Mouse (Mus musculus) hindbrain, embryonic 15.5 days (tissue): ENCODE measurements around the gene Slc25a33. TPM values are rescaled to one million over a fixed set of nuclear protein-coding genes. Genes with fewer than 3 reads are reported as not detected.
"Not testable (repeated sequence)": the region's sequence is repeated elsewhere in the genome, so short reads cannot be mapped to it uniquely, and the experiment has no call there.

Experiments used
- ATAC-seq: fragments of 200-750 bp; cut with Nextera tagmentation; 2 replicates; pipeline ENCODE4 v1.8.0; 2017; ENCODE audit warnings: low read depth, moderate number of reproducible peaks, moderate TSS enrichment; ENCODE audit not compliant: low FRiP score
- H3K27ac ChIP-seq: fragments of 300-500 bp; sonication (generic); replicated peaks from 2 replicates; pipeline ENCODE4 v1.5.1; 2015; ENCODE audit warnings: mild to moderate bottlenecking, inconsistent platforms
- H3K27me3 ChIP-seq: fragments of 300-500 bp; sonication (generic); 2 replicates; pipeline ENCODE4 v1.6.1; 2015; ENCODE audit warnings: control low read depth, inconsistent platforms
- H3K36me3 ChIP-seq: fragments of 300-500 bp; sonication (generic); 2 replicates; pipeline ENCODE4 v1.6.1; 2015; ENCODE audit warnings: control low read depth, inconsistent platforms
- H3K4me1 ChIP-seq: fragments of 300-500 bp; sonication (generic); replicated peaks from 2 replicates; pipeline ENCODE4 v1.6.1; 2015; ENCODE audit warnings: control low read depth, inconsistent platforms
- H3K4me2 ChIP-seq: fragments of 300-500 bp; sonication (generic); 2 replicates; pipeline ENCODE4 v1.6.1; 2015; ENCODE audit warnings: moderate library complexity, mild to moderate bottlenecking, inconsistent platforms
- H3K4me3 ChIP-seq: fragments of 300-500 bp; sonication (generic); 2 replicates; pipeline ENCODE4 v1.5.1; 2015; ENCODE audit warnings: mild to moderate bottlenecking, inconsistent platforms
- H3K9ac ChIP-seq: fragments of 300-500 bp; sonication (generic); 2 replicates; pipeline ENCODE4 v1.6.1; 2015; ENCODE audit warnings: inconsistent platforms
- H3K9me3 ChIP-seq: fragments of 300-500 bp; sonication (generic); 2 replicates; pipeline ENCODE4 v1.6.1; 2016; ENCODE audit warnings: control low read depth, inconsistent platforms
- WGBS: fragments of 180-500 bp; shearing (Covaris S2); methylation state at CpG from one replicate; pipeline ENCODE4 v1.1.7; 2015; 5-methylcytosine and 5-hydroxymethylcytosine counted together
- polyA plus RNA-seq: library from polyadenylated mRNA; unstranded; fragments of >200 nt; fragmentation: Nextera tagmentation; extraction: Ambion mirVana; gene quantifications from 2 replicates; pipeline ENCODE4 v1.2.1, GENCODE M21; 2015

Gene Slc25a33
- polyA plus RNA-seq, 1 experiment from 2014 or later = 36.5 TPM

- no peak for ATAC-seq
- Histone ChIP-seq H3K4me3 (no peak overlapping the region), H3K27ac (no peak overlapping the region)
These were observed 3.0 kb upstream of the Slc25a33 start for GRCm38 (mm10) chr4:149777126-149777525.

GRCm38 (mm10) chr4:149775760-149776362, 1.8 kb upstream of the Slc25a33 start:
- no peak overlapping the region for H3K4me3 ChIP-seq
- 37% methylated on average over 8 of the region's 8 CpGs for WGBS
- H3K36me3 ChIP-seq = no peaks in the 10 kb centered on the region
- no peak overlapping the region for H3K9ac ChIP-seq
- no peak overlapping the region for H3K4me2 ChIP-seq
- H3K9me3 ChIP-seq = no peaks in the 10 kb centered on the region
- no peaks in the 10 kb centered on the region for H3K27me3 ChIP-seq
- H3K27ac ChIP-seq = no peak overlapping the region
- peaks cover 29% of the 10 kb centered on the region for H3K4me1 ChIP-seq
- ATAC-seq = no peak

More at GRCm38 (mm10) chr4:149777126-149777525, 3.0 kb upstream of the Slc25a33 start:
- H3K4me1 ChIP-seq = peaks cover 24% of the 10 kb centered on the region
- H3K9ac ChIP-seq = no peak overlapping the region
- 78% methylated on average over 9 of the region's 9 CpGs for WGBS
- no peaks in the 10 kb centered on the region for H3K36me3 ChIP-seq
- no peaks in the 10 kb centered on the region for H3K9me3 ChIP-seq
- H3K4me2 ChIP-seq = no peak overlapping the region
- H3K27me3 ChIP-seq = no peaks in the 10 kb centered on the region

- Histone ChIP-seq H3K4me3 (no peak overlapping the region), H3K9me3 (no peaks in the 10 kb centered on the region), H3K4me2 (no peak overlapping the region), H3K36me3 (no peaks in the 10 kb centered on the region), H3K27me3 (no peaks in the 10 kb centered on the region), H3K27ac (no peak overlapping the region), H3K9ac (no peak overlapping the region), H3K4me1 (peaks cover 29% of the 10 kb centered on the region)
- no peak for ATAC-seq
- WGBS = 59% methylated on average over 7 of the region's 7 CpGs
These were observed 1.3 kb upstream of the Slc25a33 start for GRCm38 (mm10) chr4:149775330-149775729.

- no peaks in the 10 kb centered on the region for H3K27me3 ChIP-seq
- ATAC-seq = peak; percentile 72
- WGBS = under 1% methylated on average over 64 of the region's 65 CpGs
- peaks cover 29% of the 10 kb centered on the region for H3K4me1 ChIP-seq
- peak overlapping the region; percentile 83 for H3K27ac ChIP-seq
- peak overlapping the region; percentile 81 for H3K9ac ChIP-seq
- H3K4me2 ChIP-seq = peak overlapping the region; percentile 85
- H3K4me3 ChIP-seq = peak overlapping the region; percentile 68
- no peaks in the 10 kb centered on the region for H3K36me3 ChIP-seq
- H3K9me3 ChIP-seq = no peaks in the 10 kb centered on the region
These were observed 526 bp downstream of the Slc25a33 start for GRCm38 (mm10) chr4:149773408-149774093.

- Histone ChIP-seq H3K36me3 (no peaks in the 10 kb centered on the region), H3K4me2 (peak overlapping the region; percentile 85), H3K9ac (no peak overlapping the region), H3K27ac (no peak overlapping the region), H3K4me3 (peak overlapping the region; percentile 68), H3K4me1 (peaks cover 29% of the 10 kb centered on the region), H3K27me3 (no peaks in the 10 kb centered on the region), H3K9me3 (no peaks in the 10 kb centered on the region)
- 16% methylated on average over 2 of the region's 2 CpGs for WGBS
- ATAC-seq = no peak
These were observed 1.7 kb downstream of the Slc25a33 start for GRCm38 (mm10) chr4:149772394-149772793.

- Histone ChIP-seq H3K36me3 (peaks cover 12% of the 10 kb centered on the region; the same call in 1 of the 2 replicates), H3K27ac (no peak overlapping the region), H3K4me3 (no peak overlapping the region), H3K9me3 (no peaks in the 10 kb centered on the region), H3K4me2 (no peak overlapping the region), H3K27me3 (no peaks in the 10 kb centered on the region), H3K4me1 (no peaks in the 10 kb centered on the region), H3K9ac (no peak overlapping the region)
- 95% methylated on average over 5 of the region's 5 CpGs for WGBS
- ATAC-seq = no peak
These were observed 8.9 kb downstream of the Slc25a33 start for GRCm38 (mm10) chr4:149765201-149765600.

- H3K9me3 ChIP-seq = no peaks in the 10 kb centered on the region
- H3K4me2 ChIP-seq = no peak overlapping the region
- H3K9ac ChIP-seq = no peak overlapping the region
- no peaks in the 10 kb centered on the region for H3K4me1 ChIP-seq
- no peak for ATAC-seq
- peaks cover 13% of the 10 kb centered on the region; the same call in 1 of the 2 replicates for H3K36me3 ChIP-seq
- 87% methylated on average over 2 of the region's 2 CpGs for WGBS
- H3K27ac ChIP-seq = no peak overlapping the region
- H3K4me3 ChIP-seq = no peak overlapping the region
- no peaks in the 10 kb centered on the region for H3K27me3 ChIP-seq
These were observed 10.7 kb downstream of the Slc25a33 start for GRCm38 (mm10) chr4:149763335-149763734.

- Histone ChIP-seq H3K4me1 (no peaks in the 10 kb centered on the region), H3K4me3 (no peak overlapping the region), H3K4me2 (no peak overlapping the region), H3K9ac (no peak overlapping the region), H3K27me3 (no peaks in the 10 kb centered on the region), H3K27ac (no peak overlapping the region), H3K36me3 (peaks cover 16% of the 10 kb centered on the region), H3K9me3 (no peaks in the 10 kb centered on the region)
- ATAC-seq = no peak
- WGBS = 69% methylated on average over 5 of the region's 5 CpGs
These were observed 14.6 kb downstream of the Slc25a33 start for GRCm38 (mm10) chr4:149759517-149759916.

GRCm38 (mm10) chr4:149758423-149758822, 15.7 kb downstream of the Slc25a33 start:
- ATAC-seq = no peak
- H3K9me3 ChIP-seq = no peaks in the 10 kb centered on the region
- 59% methylated on average over 6 of the region's 6 CpGs for WGBS
- H3K4me2 ChIP-seq = no peak overlapping the region
- H3K27ac ChIP-seq = no peak overlapping the region
- H3K27me3 ChIP-seq = no peaks in the 10 kb centered on the region
- H3K9ac ChIP-seq = no peak overlapping the region
- no peaks in the 10 kb centered on the region for H3K4me1 ChIP-seq
- H3K36me3 ChIP-seq = peaks cover 16% of the 10 kb centered on the region
- H3K4me3 ChIP-seq = no peak overlapping the region

GRCm38 (mm10) chr4:149756546-149756945, 17.5 kb downstream of the Slc25a33 start:
- H3K4me3 ChIP-seq, H3K9me3 ChIP-seq, ATAC-seq, H3K27ac ChIP-seq, H3K27me3 ChIP-seq, H3K9ac ChIP-seq, H3K4me2 ChIP-seq, H3K4me1 ChIP-seq: not testable (repeated sequence)
- peaks cover 16% of the 10 kb centered on the region for H3K36me3 ChIP-seq
- WGBS = 91% methylated on average over 7 of the region's 7 CpGs

- WGBS = 63% methylated on average over 3 of the region's 3 CpGs
- Histone ChIP-seq H3K27me3 (no peaks in the 10 kb centered on the region), H3K9ac (no peak overlapping the region), H3K27ac (no peak overlapping the region), H3K4me1 (peaks cover 9% of the 10 kb centered on the region; the same call in 1 of the 2 replicates), H3K9me3 (no peaks in the 10 kb centered on the region), H3K4me3 (no peak overlapping the region), H3K4me2 (no peak overlapping the region), H3K36me3 (peaks cover 12% of the 10 kb centered on the region)
- ATAC-seq = no peak
These were observed 21.2 kb downstream of the Slc25a33 start for GRCm38 (mm10) chr4:149752836-149753235.

- Histone ChIP-seq H3K27me3 (no peaks in the 10 kb centered on the region), H3K4me3 (no peak overlapping the region), H3K4me1 (peaks cover 9% of the 10 kb centered on the region; the same call in 1 of the 2 replicates), H3K4me2 (no peak overlapping the region), H3K36me3 (peaks cover 12% of the 10 kb centered on the region), H3K9me3 (no peaks in the 10 kb centered on the region), H3K9ac (no peak overlapping the region), H3K27ac (no peak overlapping the region)
- 22% methylated on average over 17 of the region's 17 CpGs for WGBS
- 0 out of 2 replicates have a peak, but pooled peaks have one; percentile 23 for ATAC-seq
These were observed 21.8 kb downstream of the Slc25a33 start for GRCm38 (mm10) chr4:149752124-149752799.
